Comparison of ENCODE assay signal across 12 mouse cellular contexts in genomic region chr10:69045275-69045674, GRCm38 (mm10).
DNase-seq lines count a peak whose midpoint lies in the region; ATAC-seq and TF ChIP-seq lines count a peak whose summit lies in the region.
"Had no signal": no experiment of that assay in that cellular context is flagged by ENCODE, and none has a peak within 500 bp of the region (broad histone marks: within the 10 kb centered on the region; RNA-seq: fewer than 3 reads in every experiment).

No protein-coding gene starts in this region.

- no peak overlapping the region for H3K4me2 ChIP-seq in lung, embryonic 14.5 days
- H3K4me2 ChIP-seq in limb, embryonic 11.5 days (ENCODE audit: low read depth, severe bottlenecking), result no peak overlapping the region
- H3K4me2 ChIP-seq in stomach, embryonic 15.5 days, result no peak overlapping the region
- H3K4me2 ChIP-seq: liver, embryonic 13.5 days had no signal

- WGBS in lung, embryonic 14.5 days, result 65% methylated on average over 14 of the region's 14 CpGs
- WGBS in limb, embryonic 11.5 days, result 67% methylated on average over 14 of the region's 14 CpGs
- 69% methylated on average over 14 of the region's 14 CpGs for WGBS in stomach, embryonic 15.5 days

- 0 out of 2 replicates have a peak, but pooled peaks cover 3% of the 10 kb centered on the region for H3K9me3 ChIP-seq in lung, embryonic 14.5 days (ENCODE audit: low read depth, low read length)
- no peaks in the 10 kb centered on the region for H3K9me3 ChIP-seq in limb, embryonic 11.5 days (ENCODE audit: control insufficient read depth, low read length)
- H3K9me3 ChIP-seq in stomach, embryonic 15.5 days, result no peaks in the 10 kb centered on the region
- H3K9me3 ChIP-seq: liver, embryonic 13.5 days had no signal

- H3K27me3 ChIP-seq in lung, embryonic 14.5 days (ENCODE audit: insufficient read depth, low read length), result no peaks in the 10 kb centered on the region
- no peaks in the 10 kb centered on the region for H3K27me3 ChIP-seq in limb, embryonic 11.5 days (ENCODE audit: control insufficient read depth, insufficient read depth, low read length)
- no peaks in the 10 kb centered on the region for H3K27me3 ChIP-seq in stomach, embryonic 15.5 days (replicated peaks)
- H3K27me3 ChIP-seq: liver, embryonic 13.5 days had no signal

- no peak for ATAC-seq in lung, embryonic 14.5 days (ENCODE audit: insufficient read depth)
- no peak for ATAC-seq in limb, embryonic 11.5 days (ENCODE audit: insufficient number of reproducible peaks, low FRiP score, low TSS enrichment, low read depth)
- no peak for ATAC-seq in stomach, embryonic 15.5 days (ENCODE audit: insufficient read depth, low FRiP score, low read depth)
- ATAC-seq in megakaryocyte progenitor cell, adult 5-6 weeks (replicated peaks; ENCODE audit: poor library complexity), result no peak

- 0 out of 2 replicates have a peak, but pooled peaks cover 7% of the 10 kb centered on the region for H3K4me1 ChIP-seq in lung, embryonic 14.5 days (ENCODE audit: insufficient read depth)
- peaks cover 13% of the 10 kb centered on the region for H3K4me1 ChIP-seq in limb, embryonic 11.5 days (ENCODE audit: control insufficient read depth, insufficient read depth, low read length)
- H3K4me1 ChIP-seq in stomach, embryonic 15.5 days, result peaks cover 13% of the 10 kb centered on the region
- H3K4me1 ChIP-seq: liver, embryonic 13.5 days had no signal

- H3K9ac ChIP-seq in lung, embryonic 14.5 days, result no peak overlapping the region
- no peak overlapping the region for H3K9ac ChIP-seq in limb, embryonic 11.5 days (ENCODE audit: low read length)
- H3K9ac ChIP-seq in stomach, embryonic 15.5 days, result no peak overlapping the region
- H3K9ac ChIP-seq: liver, embryonic 13.5 days had no signal

- TF ChIP-seq CTCF in lung, embryonic 14.5 days (IDR thresholded peaks at IDR 0.05; ENCODE audit: low read depth), result no peak

- no peak overlapping the region for H3K4me3 ChIP-seq in lung, embryonic 14.5 days (ENCODE audit: low read depth, low read length)
- H3K4me3 ChIP-seq in limb, embryonic 11.5 days (ENCODE audit: low read depth, low read length), result no peak overlapping the region
- no peak overlapping the region for H3K4me3 ChIP-seq in stomach, embryonic 15.5 days (replicated peaks)
- H3K4me3 ChIP-seq: heart, adult 2 months; liver, embryonic 13.5 days had no signal

- no peak overlapping the region for H3K27ac ChIP-seq in lung, embryonic 14.5 days (ENCODE audit: low read depth)
- peak overlapping the region; percentile 30; the same call in 1 of the 2 replicates for H3K27ac ChIP-seq in limb, embryonic 11.5 days (replicated peaks; ENCODE audit: low read depth, low read length)
- H3K27ac ChIP-seq in stomach, embryonic 15.5 days, result peak overlapping the region; percentile 13; the same call in 1 of the 2 replicates
- H3K27ac ChIP-seq: heart, adult 2 months; liver, embryonic 13.5 days had no signal

- H3K36me3 ChIP-seq in lung, embryonic 14.5 days (ENCODE audit: insufficient read depth), result no peaks in the 10 kb centered on the region
- no peaks in the 10 kb centered on the region for H3K36me3 ChIP-seq in limb, embryonic 11.5 days (ENCODE audit: control insufficient read depth, insufficient read depth, low read length)
- H3K36me3 ChIP-seq in stomach, embryonic 15.5 days, result no peaks in the 10 kb centered on the region
- H3K36me3 ChIP-seq: liver, embryonic 13.5 days had no signal

- DNase-seq in embryo, embryonic 10 days (ENCODE audit: low spot score), result peak; percentile 19
- no peak for DNase-seq in embryo, embryonic 9.5 days (ENCODE audit: extremely low spot score)
- DNase-seq in lung, embryonic 14.5 days, result peak; percentile 18
- DNase-seq in lung, postnatal 10 days, result no peak
- DNase-seq in limb, embryonic 11.5 days (ENCODE audit: low spot score), result no peak
- no peak for DNase-seq in lung, postnatal 14 days
- DNase-seq: adrenal gland, adult 8-10 months; cerebellum, adult 11-12 months; heart, adult 2 months; liver, embryonic 13.5 days had no signal

Comparison
In these comparisons a context has a peak if more than half of its experiments do, and no peak if none do; other contexts are left out.
1. DNase-seq: peak in embryo, embryonic 10 days (single experiment) and lung, embryonic 14.5 days (single experiment); none in embryo, embryonic 9.5 days (single experiment), lung, postnatal 10 days (single experiment), limb, embryonic 11.5 days (single experiment) and lung, postnatal 14 days (single experiment).